Mouse (Mus musculus): Measurements from ENCODE around the gene Tns4.

GRCm38 (mm10) chr11:99131463-99131840 is 42.3 kb upstream of the Tns4 start:
- no peak for TF ChIP-seq CTCF (IDR thresholded peaks at IDR 0.05; ENCODE audit: insufficient read depth, low read depth, low read length)
- TF ChIP-seq POLR2A (IDR thresholded peaks at IDR 0.05; ENCODE audit: insufficient read depth, low read depth, low read length), result no peak
